In genomic region chr9:46272677-46273454, GRCm38 (mm10) we compare ENCODE assay signal across 8 mouse cellular contexts. TPM values are rescaled to one million over a fixed set of nuclear protein-coding genes. Genes with fewer than 3 reads are reported as not detected.
DNase-seq lines count a peak whose midpoint lies in the region; ATAC-seq and TF ChIP-seq lines count a peak whose summit lies in the region.

Gene Zpr1 (plus strand): TSS chr9:46273064.

- no peaks in the 10 kb centered on the region for H3K4me1 ChIP-seq in ES-Bruce4 (ENCODE audit: control insufficient read depth, insufficient read depth, low read length)
- H3K4me1 ChIP-seq in forebrain, embryonic 13.5 days, result peaks cover 13% of the 10 kb centered on the region
- H3K4me1 ChIP-seq in liver, postnatal 0 days (ENCODE audit: insufficient read depth), result peaks cover 14% of the 10 kb centered on the region
- peaks cover 6% of the 10 kb centered on the region for H3K4me1 ChIP-seq in neural tube, embryonic 14.5 days (ENCODE audit: control insufficient read depth, insufficient read depth, low read length)

- peak within 1 kb of the TSS; percentile 91 for H3K4me2 ChIP-seq in forebrain, embryonic 13.5 days
- peak within 1 kb of the TSS; percentile 72 for H3K4me2 ChIP-seq in liver, postnatal 0 days (ENCODE audit: low read depth, low read length)
- H3K4me2 ChIP-seq in neural tube, embryonic 14.5 days (ENCODE audit: low read depth, low read length), result peak within 1 kb of the TSS; percentile 93

- peak within 1 kb of the TSS; percentile 74 for H3K9ac ChIP-seq in ES-Bruce4 (ENCODE audit: low read depth, poor library complexity, severe bottlenecking)
- H3K9ac ChIP-seq in forebrain, embryonic 13.5 days, result peak within 1 kb of the TSS; percentile 80
- H3K9ac ChIP-seq in liver, postnatal 0 days (replicated peaks), result peak within 1 kb of the TSS; percentile 78
- H3K9ac ChIP-seq in neural tube, embryonic 14.5 days (replicated peaks; ENCODE audit: low read depth, low read length), result peak within 1 kb of the TSS; percentile 68

- H3K27ac ChIP-seq in ES-Bruce4 (ENCODE audit: insufficient read depth, low read length), result no peak within 1 kb of the TSS
- peak within 1 kb of the TSS; percentile 60 for H3K27ac ChIP-seq in forebrain, embryonic 13.5 days
- peak within 1 kb of the TSS; percentile 82 for H3K27ac ChIP-seq in liver, postnatal 0 days (ENCODE audit: low read depth)
- no peak within 1 kb of the TSS; the same call in 1 of the 2 replicates for H3K27ac ChIP-seq in neural tube, embryonic 14.5 days (ENCODE audit: low read depth, low read length)

- WGBS in forebrain, embryonic 13.5 days, result 5% methylated on average over 43 of the region's 45 CpGs
- WGBS in large intestine, adult 2 months, result 4% methylated on average over 45 of the region's 45 CpGs
- WGBS in liver, postnatal 0 days (ENCODE audit: insufficient replicate concordance), result 4% methylated on average over 45 of the region's 45 CpGs
- WGBS in neural tube, embryonic 14.5 days, result 5% methylated on average over 42 of the region's 45 CpGs

- no peak for TF ChIP-seq POLR2A in ES-Bruce4 (IDR thresholded peaks at IDR 0.05; ENCODE audit: insufficient read depth, low read length)

- peak; percentile 91 for ATAC-seq in cerebellum, adult (ENCODE audit: insufficient number of reproducible peaks, low FRiP score, low TSS enrichment)
- peak; percentile 95 for ATAC-seq in forebrain, embryonic 13.5 days
- peak; percentile 79 for ATAC-seq in liver, postnatal 0 days
- peak; percentile 95 for ATAC-seq in neural tube, embryonic 14.5 days (ENCODE audit: low read depth)

- no peaks in the 10 kb centered on the region for H3K27me3 ChIP-seq in ES-Bruce4 (ENCODE audit: control insufficient read depth, insufficient read depth, low read length, poor library complexity, severe bottlenecking)
- peaks cover 31% of the 10 kb centered on the region for H3K27me3 ChIP-seq in forebrain, embryonic 13.5 days
- no peaks in the 10 kb centered on the region for H3K27me3 ChIP-seq in liver, postnatal 0 days (ENCODE audit: insufficient read depth, low read length)
- H3K27me3 ChIP-seq in neural tube, embryonic 14.5 days (ENCODE audit: control insufficient read depth, insufficient read depth, low read length), result no peaks in the 10 kb centered on the region

- H3K36me3 ChIP-seq in ES-Bruce4 (ENCODE audit: control insufficient read depth, insufficient read depth, low read length, poor library complexity, severe bottlenecking), result peaks cover 31% of the 10 kb centered on the region
- peaks cover 28% of the 10 kb centered on the region for H3K36me3 ChIP-seq in forebrain, embryonic 13.5 days (ENCODE audit: poor library complexity, severe bottlenecking)
- H3K36me3 ChIP-seq in liver, postnatal 0 days (replicated peaks; ENCODE audit: insufficient read depth, low read length), result peaks cover 33% of the 10 kb centered on the region
- H3K36me3 ChIP-seq in neural tube, embryonic 14.5 days (ENCODE audit: control insufficient read depth, insufficient read depth, low read length), result peaks cover 22% of the 10 kb centered on the region

- peak; percentile 92 to 94 for DNase-seq in heart, postnatal 10 days
- DNase-seq in large intestine, adult 2 months (ENCODE audit: low read depth, low spot score), result peak; percentile 71
- DNase-seq in liver, postnatal 0 days, result peak; percentile 91
- DNase-seq in testis, postnatal 10 days (ENCODE audit: low spot score), result peak; percentile 85

- TF ChIP-seq CTCF in ES-Bruce4 (IDR thresholded peaks at IDR 0.05; ENCODE audit: low read depth, low read length), result no peak
- peak; percentile 70 for TF ChIP-seq CTCF in liver, postnatal 0 days (IDR thresholded peaks at IDR 0.05; ENCODE audit: low read depth)

- intact Hi-C loops in heart, postnatal 10 days (cut with DNase I), result no loop called here

- TF ChIP-seq EP300 in ES-Bruce4 (IDR thresholded peaks at IDR 0.05; ENCODE audit: insufficient read depth, low read depth, low read length), result no peak
- peak; percentile 42; the same call in 1 of the 2 replicates for TF ChIP-seq EP300 in liver, postnatal 0 days (IDR thresholded peaks at IDR 0.05; ENCODE audit: low read depth)

- H3K9me3 ChIP-seq in ES-Bruce4 (replicated peaks; ENCODE audit: control insufficient read depth, insufficient read depth, low read length, poor library complexity, severe bottlenecking), result no peaks in the 10 kb centered on the region
- H3K9me3 ChIP-seq in forebrain, embryonic 13.5 days (replicated peaks), result no peaks in the 10 kb centered on the region
- no peaks in the 10 kb centered on the region for H3K9me3 ChIP-seq in liver, postnatal 0 days (ENCODE audit: low read length)
- H3K9me3 ChIP-seq in neural tube, embryonic 14.5 days (ENCODE audit: control insufficient read depth, low read length), result no peaks in the 10 kb centered on the region

- H3K4me3 ChIP-seq in ES-Bruce4 (ENCODE audit: low read depth, low read length), result peak within 1 kb of the TSS; percentile 88
- peak within 1 kb of the TSS; percentile 58 for H3K4me3 ChIP-seq in forebrain, embryonic 13.5 days
- peak within 1 kb of the TSS; percentile 67 for H3K4me3 ChIP-seq in liver, postnatal 0 days (ENCODE audit: low read depth, low read length)
- H3K4me3 ChIP-seq in neural tube, embryonic 14.5 days (ENCODE audit: low read depth, low read length), result peak within 1 kb of the TSS; percentile 73

RNA-seq across cellular contexts. Expression of gene Zpr1, which starts in this region (rescaled TPM):
- 69.0 and 69.1 TPM in 2 replicates for polyA plus RNA-seq in ES-Bruce4 (2011; ENCODE audit: insufficient read depth, insufficient read length, low read depth, missing spikeins)
- 60.7 and 65.2 TPM in 2 replicates for polyA plus RNA-seq in forebrain, embryonic 13.5 days (2015; fragmentation: Nextera tagmentation; extraction: Ambion mirVana)
- 10 to 100 TPM; 22.1 to 22.8 TPM for total RNA-seq in heart, postnatal 10 days (2021)
- 17.8 and 19.2 TPM in 2 replicates for polyA plus RNA-seq in large intestine, adult 2 months (2012; rRNA removed)
- polyA plus RNA-seq in liver, postnatal 0 days (2015; fragmentation: Nextera tagmentation; extraction: Ambion mirVana), result 20.6 and 21.8 TPM in 2 replicates
- polyA plus RNA-seq in neural tube, embryonic 14.5 days (2014; fragmentation: Nextera tagmentation; extraction: Ambion mirVana), result 55.0 and 59.4 TPM in 2 replicates

Comparison
In these comparisons a context has a peak if more than half of its experiments do, and no peak if none do; other contexts are left out.
1. H3K27ac ChIP-seq: peak in forebrain, embryonic 13.5 days (single experiment) and liver, postnatal 0 days (single experiment); none in ES-Bruce4 (single experiment) and neural tube, embryonic 14.5 days (single experiment).
2. Peak in every context shown above with its lines, with median percentiles within 50 percentile points of each other: H3K4me3 ChIP-seq, H3K9ac ChIP-seq, ATAC-seq, H3K4me2 ChIP-seq and DNase-seq.